Mouse (Mus musculus): ENCODE results near the gene Fem1a. TPM values are rescaled to one million over a fixed set of nuclear protein-coding genes. Genes with fewer than 3 reads are reported as not detected.

The Fem1a gene
- 7.0 and 8.0 TPM in 2 replicates for polyA plus RNA-seq (2015; fragmentation: Nextera tagmentation; extraction: Ambion mirVana)

GRCm38 (mm10) chr17:56256239-56256881 is at the start of gene Fem1a:
Gene Fem1a, plus strand, starts transcription at chr17:56256810.
- ATAC-seq = peak; percentile 91
- H3K27ac ChIP-seq (ENCODE audit: low read depth, low read length) = peak within 1 kb of the TSS; percentile 83
- no peak for TF ChIP-seq CTCF (IDR thresholded peaks at IDR 0.05; ENCODE audit: low read depth)
- peak within 1 kb of the TSS; percentile 59 for H3K9ac ChIP-seq (ENCODE audit: low read depth, low read length)
- H3K4me3 ChIP-seq (ENCODE audit: low read depth, low read length) = peak within 1 kb of the TSS; percentile 65
- no peaks in the 10 kb centered on the region for H3K27me3 ChIP-seq (replicated peaks; ENCODE audit: control insufficient read depth, insufficient read depth, low read length)
- WGBS = under 1% methylated on average over 28 of the region's 28 CpGs
- H3K9me3 ChIP-seq (ENCODE audit: control insufficient read depth) = no peaks in the 10 kb centered on the region
- no peaks in the 10 kb centered on the region for H3K4me1 ChIP-seq (replicated peaks; ENCODE audit: control insufficient read depth, insufficient read depth, low read length)
- peaks cover 22% of the 10 kb centered on the region for H3K36me3 ChIP-seq (ENCODE audit: control insufficient read depth, insufficient read depth)
- H3K4me2 ChIP-seq (replicated peaks; ENCODE audit: low read depth) = peak within 1 kb of the TSS; percentile 87

- WGBS = 67% methylated on average over 6 of the region's 6 CpGs
- H3K9ac ChIP-seq (ENCODE audit: low read depth, low read length) = no peak overlapping the region
- H3K4me1 ChIP-seq (replicated peaks; ENCODE audit: control insufficient read depth, insufficient read depth, low read length) = no peaks in the 10 kb centered on the region
- no peak for ATAC-seq
- H3K4me3 ChIP-seq (ENCODE audit: low read depth, low read length) = no peak overlapping the region
- no peak for TF ChIP-seq CTCF (IDR thresholded peaks at IDR 0.05; ENCODE audit: low read depth)
- peak overlapping the region; percentile 41; the same call in 1 of the 2 replicates for H3K27ac ChIP-seq (ENCODE audit: low read depth, low read length)
- no peaks in the 10 kb centered on the region for H3K27me3 ChIP-seq (replicated peaks; ENCODE audit: control insufficient read depth, insufficient read depth, low read length)
- no peaks in the 10 kb centered on the region for H3K9me3 ChIP-seq (ENCODE audit: control insufficient read depth)
- peaks cover 88% of the 10 kb centered on the region for H3K36me3 ChIP-seq (ENCODE audit: control insufficient read depth, insufficient read depth)
- no peak overlapping the region for H3K4me2 ChIP-seq (replicated peaks; ENCODE audit: low read depth)
Observed at GRCm38 (mm10) chr17:56206986-56207674, 49.5 kb upstream of the Fem1a start.

- H3K27me3 ChIP-seq (replicated peaks; ENCODE audit: control insufficient read depth, insufficient read depth, low read length) = no peaks in the 10 kb centered on the region
- H3K9me3 ChIP-seq (ENCODE audit: control insufficient read depth) = no peaks in the 10 kb centered on the region
- no peak overlapping the region for H3K27ac ChIP-seq (ENCODE audit: low read depth, low read length)
- TF ChIP-seq CTCF (IDR thresholded peaks at IDR 0.05; ENCODE audit: low read depth) = no peak
- no peaks in the 10 kb centered on the region for H3K4me1 ChIP-seq (replicated peaks; ENCODE audit: control insufficient read depth, insufficient read depth, low read length)
- ATAC-seq = no peak
- no peak overlapping the region for H3K9ac ChIP-seq (ENCODE audit: low read depth, low read length)
- no peak overlapping the region for H3K4me3 ChIP-seq (ENCODE audit: low read depth, low read length)
- WGBS = 91% methylated on average over 9 of the region's 9 CpGs
- H3K36me3 ChIP-seq (ENCODE audit: control insufficient read depth, insufficient read depth) = peaks cover 85% of the 10 kb centered on the region
- no peak overlapping the region for H3K4me2 ChIP-seq (replicated peaks; ENCODE audit: low read depth)
Observed at GRCm38 (mm10) chr17:56207963-56208530, 48.6 kb upstream of the Fem1a start.

GRCm38 (mm10) chr17:56208821-56209220 is 47.8 kb upstream of the Fem1a start:
- H3K27me3 ChIP-seq (replicated peaks; ENCODE audit: control insufficient read depth, insufficient read depth, low read length) = no peaks in the 10 kb centered on the region

GRCm38 (mm10) chr17:56211090-56211489 is 45.5 kb upstream of the Fem1a start:
- H3K9ac ChIP-seq (ENCODE audit: low read depth, low read length) = no peak overlapping the region
- H3K4me3 ChIP-seq (ENCODE audit: low read depth, low read length) = no peak overlapping the region
- no peak for ATAC-seq
- H3K27me3 ChIP-seq (replicated peaks; ENCODE audit: control insufficient read depth, insufficient read depth, low read length) = no peaks in the 10 kb centered on the region
- peaks cover 62% of the 10 kb centered on the region for H3K36me3 ChIP-seq (ENCODE audit: control insufficient read depth, insufficient read depth)
- H3K9me3 ChIP-seq (ENCODE audit: control insufficient read depth) = no peaks in the 10 kb centered on the region
- H3K4me1 ChIP-seq (replicated peaks; ENCODE audit: control insufficient read depth, insufficient read depth, low read length) = no peaks in the 10 kb centered on the region
- no peak for TF ChIP-seq CTCF (IDR thresholded peaks at IDR 0.05; ENCODE audit: low read depth)
- no peak overlapping the region for H3K4me2 ChIP-seq (replicated peaks; ENCODE audit: low read depth)
- H3K27ac ChIP-seq (ENCODE audit: low read depth, low read length) = no peak overlapping the region
- WGBS = 68% methylated on average over 2 of the region's 2 CpGs

More at GRCm38 (mm10) chr17:56208821-56209220, 47.8 kb upstream of the Fem1a start:
- Histone ChIP-seq H3K4me1 (replicated peaks; ENCODE audit: control insufficient read depth, insufficient read depth, low read length) (no peaks in the 10 kb centered on the region), H3K9ac (ENCODE audit: low read depth, low read length) (no peak overlapping the region), H3K4me3 (ENCODE audit: low read depth, low read length) (no peak overlapping the region), H3K4me2 (replicated peaks; ENCODE audit: low read depth) (no peak overlapping the region), H3K36me3 (ENCODE audit: control insufficient read depth, insufficient read depth) (peaks cover 77% of the 10 kb centered on the region), H3K27ac (ENCODE audit: low read depth, low read length) (no peak overlapping the region), H3K9me3 (ENCODE audit: control insufficient read depth) (no peaks in the 10 kb centered on the region)
- no peak for TF ChIP-seq CTCF (IDR thresholded peaks at IDR 0.05; ENCODE audit: low read depth)
- WGBS = 93% methylated on average over 3 of the region's 3 CpGs
- ATAC-seq = no peak

GRCm38 (mm10) chr17:56212676-56213075 is 43.9 kb upstream of the Fem1a start:
- Histone ChIP-seq H3K9ac (ENCODE audit: low read depth, low read length) (no peak overlapping the region), H3K9me3 (ENCODE audit: control insufficient read depth) (no peaks in the 10 kb centered on the region), H3K4me2 (replicated peaks; ENCODE audit: low read depth) (no peak overlapping the region), H3K27me3 (replicated peaks; ENCODE audit: control insufficient read depth, insufficient read depth, low read length) (no peaks in the 10 kb centered on the region), H3K27ac (ENCODE audit: low read depth, low read length) (no peak overlapping the region), H3K36me3 (ENCODE audit: control insufficient read depth, insufficient read depth) (peaks cover 53% of the 10 kb centered on the region), H3K4me1 (replicated peaks; ENCODE audit: control insufficient read depth, insufficient read depth, low read length) (peaks cover under 1% of the 10 kb centered on the region; the same call in 1 of the 2 replicates), H3K4me3 (ENCODE audit: low read depth, low read length) (no peak overlapping the region)
- ATAC-seq = no peak
- no peak for TF ChIP-seq CTCF (IDR thresholded peaks at IDR 0.05; ENCODE audit: low read depth)
- WGBS = 30% methylated on average over 6 of the region's 6 CpGs

All from intestine, postnatal 0 days (tissue).